Mouse (Mus musculus): Measurements from ENCODE around the gene Mta2.
"Not testable (repeated sequence)": the region's sequence is repeated elsewhere in the genome, so short reads cannot be mapped to it uniquely, and the experiment has no call there.

Mta2 gene

DNA sequence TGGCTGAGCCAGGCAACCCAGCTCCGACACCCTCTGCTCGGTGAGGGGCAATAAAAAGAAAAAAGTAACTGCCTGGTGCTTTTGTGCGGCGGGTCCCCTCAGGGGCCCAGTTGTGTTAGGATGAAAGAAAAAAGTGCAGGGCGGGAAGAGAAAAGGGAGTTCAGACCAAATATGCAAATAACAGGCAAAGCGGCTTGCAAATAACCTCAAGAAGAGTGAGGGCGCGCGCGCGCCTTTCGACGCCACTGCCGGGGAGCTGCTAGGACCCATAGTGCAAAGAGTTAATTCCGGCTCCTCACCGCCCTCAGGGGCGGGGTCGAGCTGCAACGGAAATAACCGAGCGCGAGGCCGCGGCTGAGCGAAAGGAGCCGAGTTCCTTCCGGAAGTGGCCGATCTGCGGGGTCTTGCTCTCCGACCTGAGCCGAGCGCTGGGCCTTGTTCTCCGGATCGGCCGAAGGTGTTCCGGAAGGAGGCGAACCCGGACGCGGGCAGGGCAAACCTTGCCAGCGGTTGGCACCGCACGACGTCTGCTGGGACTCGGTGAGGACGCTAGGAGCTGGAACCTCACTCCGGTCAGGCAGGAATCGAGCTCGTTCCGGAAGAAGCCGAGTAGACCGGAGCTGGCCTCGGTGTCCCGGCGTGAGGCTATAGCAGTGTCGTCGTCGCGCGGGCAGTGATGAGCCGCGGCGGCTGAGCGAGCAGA is at the start of gene Mta2:
Mta2 (plus strand) TSS at position 361 of the 703 bp plus-strand sequence.
- peak; percentile 93 for DNase-seq

DNA sequence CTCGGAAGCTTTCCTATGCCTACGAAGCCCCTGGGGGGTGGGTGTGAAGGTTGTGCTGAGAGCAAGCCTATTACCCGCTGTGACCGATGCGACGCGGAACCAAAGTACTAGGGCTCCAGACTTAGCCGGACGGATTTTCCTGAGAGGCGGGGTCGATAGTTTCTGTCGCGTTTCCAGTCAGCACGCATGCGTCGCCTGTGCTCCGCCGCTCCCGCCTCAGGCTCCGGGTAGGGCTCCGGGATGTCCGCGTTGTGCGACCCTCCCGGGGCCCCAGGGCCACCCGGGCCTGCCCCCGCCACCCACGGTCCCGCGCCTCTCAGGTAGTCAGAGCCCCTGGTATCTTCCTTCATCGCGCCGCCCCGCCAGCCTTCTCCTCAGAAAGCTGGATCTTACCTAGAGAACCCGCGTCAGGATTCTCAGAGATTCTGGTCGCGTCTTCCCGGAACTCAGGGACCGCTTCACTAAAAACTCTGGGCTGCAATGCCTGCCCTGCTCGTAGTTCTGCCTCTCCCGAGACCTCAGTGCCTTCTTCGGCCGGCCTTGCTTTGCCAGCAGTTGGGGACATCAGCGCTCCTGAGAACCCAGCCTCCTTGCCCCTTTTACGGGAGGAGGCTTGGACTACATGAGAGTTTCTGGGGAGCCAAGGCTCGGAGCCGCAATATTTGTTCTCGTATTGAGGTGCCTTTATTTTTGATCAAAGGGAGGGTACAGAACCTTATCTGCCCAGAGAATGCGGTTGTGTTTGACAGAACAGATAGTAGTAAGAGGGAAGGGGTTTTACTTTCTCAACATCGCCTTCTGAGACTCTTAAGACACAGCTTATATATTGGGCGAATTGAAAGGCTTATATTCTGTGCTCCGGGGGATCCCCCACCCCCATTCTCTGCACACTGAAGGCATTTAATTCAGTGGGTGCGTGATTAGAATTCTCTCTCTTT is 48.6 kb upstream of the Mta2 start, which contains the start of gene Ints5:
Ints5 (plus strand) TSS at position 177 of the 938 bp plus-strand sequence.
- DNase-seq: peak; percentile 74

DNA sequence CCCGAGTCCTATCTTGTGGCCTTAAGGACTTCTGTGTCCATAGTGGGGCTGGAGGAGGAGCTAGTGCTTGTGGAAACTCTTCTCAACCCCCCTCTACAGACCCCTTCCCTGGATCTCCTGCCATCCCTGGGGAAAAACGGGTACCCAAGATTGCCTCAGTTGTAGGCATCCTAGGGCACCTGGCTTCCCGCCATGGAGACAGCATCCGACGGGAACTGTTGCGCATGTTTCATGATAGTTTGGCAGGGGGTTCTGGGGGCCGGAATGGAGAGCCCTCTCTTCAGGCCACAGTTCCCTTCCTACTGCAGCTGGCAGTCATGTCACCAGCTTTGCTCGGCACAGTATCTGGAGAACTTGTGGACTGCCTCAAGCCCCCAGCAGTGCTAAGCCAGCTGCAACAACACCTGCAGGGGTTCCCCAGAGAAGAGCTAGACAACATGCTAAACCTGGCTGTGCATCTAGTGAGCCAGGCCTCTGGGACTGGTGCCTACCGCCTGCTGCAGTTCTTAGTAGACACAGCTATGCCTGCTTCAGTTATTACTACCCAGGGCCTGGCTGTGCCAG is 46.2 kb upstream of the Mta2 start:
- DNase-seq: no peak

DNA sequence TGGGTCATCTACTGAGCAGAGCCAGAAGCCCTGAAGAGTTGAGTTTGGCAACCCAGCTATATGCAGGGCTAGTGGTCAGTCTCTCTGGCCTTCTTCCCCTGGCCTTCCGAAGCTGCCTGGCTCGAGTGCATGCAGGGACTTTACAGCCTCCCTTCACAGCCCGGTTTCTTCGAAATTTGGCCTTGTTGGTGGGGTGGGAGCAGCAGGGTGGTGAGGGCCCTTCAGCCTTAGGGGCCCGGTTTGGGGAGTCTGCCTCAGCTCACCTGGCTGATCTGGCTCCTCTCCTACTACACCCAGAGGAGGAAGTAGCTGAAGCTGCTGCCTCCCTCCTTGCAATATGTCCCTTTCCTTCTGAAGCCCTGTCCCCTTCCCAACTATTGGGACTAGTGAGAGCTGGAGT is 45.4 kb upstream of the Mta2 start:
- not testable (repeated sequence) for DNase-seq

GRCm38 (mm10) chr19:8897211-8897864 is 44.3 kb upstream of the Mta2 start:
- not testable (repeated sequence) for DNase-seq

GRCm38 (mm10) chr19:8897865-8898495 is 43.7 kb upstream of the Mta2 start, which contains the start of gene Ganab:
Gene Ganab (plus strand): TSS chr19:8898071.
- peak; percentile 97 for DNase-seq

DNA sequence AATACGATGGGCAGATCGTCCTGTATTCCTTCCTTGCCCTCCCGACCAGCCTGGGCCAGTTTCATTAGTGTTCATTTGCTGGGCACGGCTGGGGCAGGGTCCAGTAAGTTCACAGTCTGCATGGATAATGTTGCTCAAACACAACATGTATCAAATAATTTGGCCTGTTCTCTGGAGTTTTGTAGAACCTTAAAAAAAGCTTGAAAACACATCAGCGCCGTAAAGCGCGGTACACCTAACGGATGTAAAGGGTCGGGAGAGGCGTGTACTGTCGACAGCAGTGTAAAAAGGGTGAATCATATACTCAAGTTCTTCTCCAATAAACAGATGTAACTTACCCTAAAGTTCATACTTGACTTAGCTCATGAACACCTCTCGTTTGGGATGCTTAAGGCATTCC is 43.1 kb upstream of the Mta2 start:
- no peak for DNase-seq

DNA sequence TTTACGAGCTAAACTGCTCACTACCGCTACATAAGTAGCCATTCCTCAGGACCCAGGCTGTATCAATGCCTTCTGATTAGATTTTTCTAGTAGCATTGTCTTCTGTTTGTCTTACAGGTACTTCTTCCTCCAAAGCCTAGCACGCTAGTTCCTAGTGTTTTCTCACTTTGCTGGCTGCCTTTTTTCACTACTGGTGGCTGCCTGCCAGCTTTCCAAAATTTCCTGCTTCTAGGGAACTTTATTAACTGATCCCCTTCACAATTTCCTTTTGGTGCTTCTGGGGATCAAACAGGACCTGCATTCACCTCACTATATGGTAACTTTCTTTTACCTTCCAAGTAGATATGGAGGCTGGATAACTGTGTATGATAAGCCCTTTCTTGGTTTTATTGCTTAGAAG is 42.6 kb upstream of the Mta2 start:
- DNase-seq: no peak

DNA sequence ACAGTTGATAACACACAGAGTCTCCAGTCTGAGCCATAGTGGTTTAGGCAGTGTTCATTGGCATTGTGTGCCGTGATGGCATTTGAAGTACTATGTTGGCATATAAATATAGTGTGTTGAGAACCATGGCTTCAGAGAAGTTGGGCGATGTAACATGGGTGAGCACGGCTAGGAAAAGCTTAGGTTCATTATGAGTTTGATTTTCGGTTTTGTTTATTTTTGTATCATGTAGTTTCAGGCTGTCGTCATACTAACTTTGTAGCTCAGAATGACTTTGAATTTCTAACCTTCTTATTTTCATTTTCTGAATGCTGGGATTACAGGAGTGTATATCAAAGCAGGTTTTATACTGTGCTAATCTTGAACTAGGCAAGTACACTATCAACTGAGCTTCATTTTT is 38.3 kb upstream of the Mta2 start:
- no peak for DNase-seq

- DNase-seq: no peak
These were observed 33.1 kb upstream of the Mta2 start for GRCm38 (mm10) chr19:8908531-8908930.

DNA sequence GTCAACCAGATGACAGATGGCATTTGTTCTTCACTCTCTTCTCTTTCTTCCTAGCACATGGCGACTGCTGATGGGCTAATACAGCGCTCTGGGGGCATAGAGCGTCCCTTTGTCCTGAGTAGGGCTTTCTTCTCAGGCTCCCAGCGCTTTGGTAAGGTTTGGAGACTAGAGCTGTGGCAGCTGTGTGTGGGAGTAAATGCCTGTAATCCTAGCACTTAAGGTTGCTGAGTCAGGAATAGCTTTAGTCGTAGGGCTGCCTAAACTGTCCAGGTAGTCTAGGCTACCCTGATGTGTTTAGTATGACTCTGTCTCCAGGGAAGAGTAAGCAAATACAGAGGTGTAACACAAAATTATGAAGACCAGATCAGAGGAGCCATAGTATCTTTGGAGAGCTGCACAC is 29.9 kb upstream of the Mta2 start:
- DNase-seq: no peak

DNA sequence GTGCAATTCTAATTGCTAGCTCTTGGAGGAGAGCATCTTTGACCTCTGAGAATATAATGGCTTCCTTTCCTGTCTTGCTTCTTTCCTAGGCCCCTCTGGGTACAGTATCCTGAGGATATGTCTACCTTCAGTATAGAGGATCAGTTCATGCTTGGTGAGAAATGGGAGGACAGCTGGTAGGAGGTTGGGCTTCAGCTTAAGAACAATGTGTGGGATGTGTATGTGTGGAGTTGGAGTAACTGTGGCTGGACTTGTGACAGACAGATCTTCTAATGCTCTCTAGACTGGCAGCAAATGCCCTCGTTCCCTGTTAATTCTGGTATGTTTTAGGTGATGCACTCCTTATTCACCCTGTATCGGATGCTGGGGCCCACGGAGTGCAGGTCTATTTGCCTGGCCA is 27.5 kb upstream of the Mta2 start:
- peak; percentile 67 for DNase-seq

DNA sequence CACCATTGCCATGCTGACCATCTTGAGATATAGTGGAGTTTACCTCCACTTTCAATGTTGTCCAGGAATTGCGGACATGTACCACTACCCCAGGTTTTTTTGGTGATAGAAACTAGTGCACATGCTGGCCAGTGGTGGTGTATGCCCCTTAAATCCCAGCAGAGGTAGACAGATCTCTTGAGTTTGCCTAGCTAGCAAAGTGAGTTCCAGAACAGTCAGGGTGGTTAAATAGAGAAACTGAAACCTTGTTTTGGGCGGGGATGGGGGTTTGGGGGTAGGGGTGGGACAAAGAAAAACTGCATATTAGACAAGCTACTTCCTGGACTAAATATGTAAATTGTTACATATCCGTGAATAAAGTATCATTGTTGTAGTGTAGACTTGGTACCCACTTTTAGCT is 22.7 kb upstream of the Mta2 start:
- DNase-seq: no peak

DNA sequence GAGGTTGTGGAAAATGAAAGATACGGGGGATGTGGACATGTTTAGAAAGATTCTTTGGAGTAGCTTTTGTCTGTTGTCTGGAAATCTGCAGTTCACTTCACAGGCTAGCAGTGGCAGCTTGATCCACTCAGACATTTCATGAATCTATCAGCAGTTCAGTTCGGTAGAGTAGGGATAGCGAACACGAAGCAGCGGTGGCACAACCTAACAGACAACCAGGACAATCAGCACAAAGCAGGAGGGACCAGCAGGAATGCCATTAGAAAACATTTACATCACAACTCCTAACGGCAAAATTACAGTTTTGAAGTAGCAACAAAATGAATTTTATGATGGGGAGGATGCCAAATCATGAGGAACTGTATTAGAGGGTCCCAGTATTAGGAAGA is 22.0 kb upstream of the Mta2 start:
- DNase-seq: no peak

DNA sequence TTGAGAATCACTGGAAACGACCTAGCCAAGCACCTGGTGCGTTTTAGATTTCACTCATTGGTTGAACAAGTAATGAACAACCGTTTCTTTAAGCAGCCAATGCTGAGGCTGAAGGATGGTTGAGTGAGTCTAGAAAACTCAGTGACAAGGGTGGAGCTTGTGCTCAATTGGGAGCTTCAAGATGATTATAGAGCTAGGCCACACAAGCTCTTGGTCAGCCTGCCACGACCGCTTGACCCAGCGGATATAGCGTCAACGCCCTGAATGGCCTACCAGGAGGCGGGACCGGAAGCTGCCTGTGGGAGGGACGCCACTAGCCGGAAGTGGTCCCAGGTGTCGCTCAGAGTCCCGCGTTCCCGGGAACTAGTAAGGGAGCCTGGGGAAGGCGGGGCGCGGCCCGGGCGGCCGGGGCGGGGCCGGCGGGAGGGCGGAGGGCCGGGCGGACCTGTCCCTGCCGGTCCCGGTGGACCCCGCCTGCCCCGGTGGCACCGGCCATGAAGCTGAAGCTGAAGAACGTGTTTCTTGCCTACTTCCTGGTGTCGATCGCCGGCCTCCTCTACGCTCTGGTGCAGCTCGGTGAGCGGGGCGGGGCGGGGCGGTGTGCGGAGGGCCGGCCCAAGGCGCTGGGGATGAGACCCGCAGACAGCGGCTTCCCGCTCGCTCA is 21.5 kb upstream of the Mta2 start, which contains the start of gene B3gat3:
B3gat3 (plus strand) TSS at position 302 of the 664 bp plus-strand sequence.
- peak; percentile 96 for DNase-seq

DNA sequence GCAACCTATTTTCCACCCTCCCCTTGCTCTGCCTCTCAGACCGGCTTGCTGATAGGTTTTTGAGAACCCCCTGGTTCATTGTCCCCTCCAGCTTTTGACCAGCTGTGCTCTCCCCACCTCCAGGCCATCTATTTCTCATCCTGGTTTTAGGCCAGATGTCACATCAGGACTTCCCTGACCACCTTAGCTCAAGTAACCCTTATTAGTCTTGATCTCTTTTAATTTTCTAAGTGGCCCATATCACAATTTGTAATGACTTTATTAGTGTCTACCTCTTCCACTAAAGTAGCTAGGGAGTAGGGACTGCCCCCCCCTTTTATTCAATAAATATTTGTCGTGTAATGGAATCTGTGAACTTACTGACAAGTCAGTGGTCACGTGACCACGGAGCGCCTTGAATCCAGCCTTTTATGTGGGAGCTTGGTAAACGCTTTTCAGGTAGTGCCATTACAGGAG is 20.8 kb upstream of the Mta2 start:
- DNase-seq: no peak

GRCm38 (mm10) chr19:8921741-8922140 is 19.9 kb upstream of the Mta2 start:
- no peak for DNase-seq

GRCm38 (mm10) chr19:8926766-8927165 is 14.9 kb upstream of the Mta2 start:
- no peak for DNase-seq

DNA sequence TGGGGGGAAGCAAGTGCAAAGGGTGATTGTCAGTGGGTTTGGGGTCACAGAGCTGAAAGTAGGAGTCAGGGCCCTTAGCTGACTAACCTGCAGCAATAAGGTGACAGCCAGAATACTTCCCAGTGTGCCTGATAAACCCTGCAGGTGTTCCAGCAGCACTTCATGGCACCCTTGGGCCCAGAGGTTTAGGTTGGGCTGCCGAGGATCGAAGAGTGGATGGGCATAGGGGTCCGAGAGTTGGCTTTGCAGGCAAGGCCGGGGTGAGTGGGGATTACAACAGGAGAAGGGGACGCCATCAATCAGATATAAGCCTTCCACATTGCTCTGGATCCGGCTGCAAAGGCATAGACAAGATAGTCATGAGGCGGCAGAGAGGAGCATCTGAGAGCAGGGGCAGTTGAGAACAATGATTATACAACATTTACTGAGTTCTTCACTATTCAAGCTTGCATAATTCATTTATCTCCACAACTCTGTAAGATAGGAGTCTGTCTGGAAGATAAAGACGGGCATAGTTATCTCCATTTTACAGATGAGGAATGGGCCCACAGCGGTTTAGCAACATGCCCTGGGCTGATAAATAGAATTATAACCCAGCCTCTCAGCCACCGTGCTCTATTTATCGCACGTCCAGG is 13.7 kb upstream of the Mta2 start:
- DNase-seq: no peak

- no peak for DNase-seq
These were observed 12.9 kb upstream of the Mta2 start for GRCm38 (mm10) chr19:8928689-8929223.
